Mouse (Mus musculus): ENCODE results near the gene Nectin1. TPM values are rescaled to one million over a fixed set of nuclear protein-coding genes. Genes with fewer than 3 reads are reported as not detected.

Nectin1 gene
- polyA plus RNA-seq, 1 experiment from 2014 or later: 8.2 TPM

DNA sequence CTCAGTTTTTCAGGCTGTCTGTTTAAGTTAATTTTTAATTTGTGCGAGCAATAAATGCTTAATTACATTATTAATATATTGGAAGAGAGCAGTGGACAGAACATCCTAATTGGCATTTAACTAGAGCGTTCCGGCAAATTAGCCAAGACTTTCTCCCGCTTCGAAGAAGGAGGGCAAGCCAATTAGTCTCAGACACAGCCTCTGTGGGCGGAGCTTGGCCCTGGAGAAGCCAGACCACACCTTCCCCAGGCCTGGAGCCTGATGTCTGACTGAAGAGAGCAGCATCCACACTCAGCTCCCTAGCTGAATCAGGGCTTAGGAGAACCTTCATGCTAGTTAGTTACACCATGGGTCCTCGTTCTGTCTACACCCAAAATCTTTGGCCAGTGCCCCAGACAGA is 64.8 kb downstream of the Nectin1 start:
- no peak for ATAC-seq
- no peak for DNase-seq (ENCODE audit: low spot score)
- 35% methylated on average over 7 of the region's 7 CpGs for WGBS
- H3K36me3 ChIP-seq (ENCODE audit: insufficient read depth, low read length): no peaks in the 10 kb centered on the region
- no peak overlapping the region for H3K9ac ChIP-seq (replicated peaks; ENCODE audit: low read depth)
- H3K27me3 ChIP-seq (replicated peaks; ENCODE audit: insufficient read depth, low read length): no peaks in the 10 kb centered on the region
- H3K4me1 ChIP-seq (ENCODE audit: insufficient read depth, low read depth, low read length): no peaks in the 10 kb centered on the region
- H3K4me3 ChIP-seq (ENCODE audit: low read depth, low read length): no peak overlapping the region
- H3K4me2 ChIP-seq (replicated peaks; ENCODE audit: low read depth, low read length): no peak overlapping the region
- H3K9me3 ChIP-seq (ENCODE audit: low read length): no peaks in the 10 kb centered on the region
- no peak overlapping the region for H3K27ac ChIP-seq (ENCODE audit: low read length)
- no peak for TF ChIP-seq CTCF (IDR thresholded peaks at IDR 0.05)
- TF ChIP-seq EP300 (IDR thresholded peaks at IDR 0.05): no peak

DNA sequence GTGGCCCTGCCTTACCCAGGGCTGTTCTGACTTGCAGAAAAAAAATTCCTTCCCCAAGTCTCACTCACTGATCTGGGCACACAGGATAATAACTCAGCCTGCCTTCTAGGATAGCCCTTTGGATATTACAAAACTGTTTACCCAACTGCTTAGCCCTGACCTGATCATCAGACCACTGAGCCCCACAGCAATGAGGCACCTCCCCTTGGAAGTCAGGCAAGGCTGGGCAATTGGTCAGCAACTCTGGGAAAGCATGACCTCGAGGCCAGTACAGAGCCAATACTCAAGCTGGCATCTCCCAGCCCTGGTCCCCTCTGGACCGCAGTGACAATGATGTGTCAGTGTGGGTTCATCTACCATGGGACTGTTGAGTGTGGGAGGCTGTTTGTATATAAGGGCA is 69.4 kb downstream of the Nectin1 start:
- Histone ChIP-seq H3K27ac (ENCODE audit: low read length) (no peak overlapping the region), H3K9me3 (ENCODE audit: low read length) (no peaks in the 10 kb centered on the region), H3K4me3 (ENCODE audit: low read depth, low read length) (no peak overlapping the region), H3K9ac (replicated peaks; ENCODE audit: low read depth) (no peak overlapping the region), H3K27me3 (replicated peaks; ENCODE audit: insufficient read depth, low read length) (no peaks in the 10 kb centered on the region), H3K36me3 (ENCODE audit: insufficient read depth, low read length) (no peaks in the 10 kb centered on the region), H3K4me2 (replicated peaks; ENCODE audit: low read depth, low read length) (no peak overlapping the region), H3K4me1 (ENCODE audit: insufficient read depth, low read depth, low read length) (no peaks in the 10 kb centered on the region)
- 63% methylated on average over 2 of the region's 2 CpGs for WGBS
- DNase-seq (ENCODE audit: low spot score) (no peak), ATAC-seq (no peak)
- no peak for TF ChIP-seq EP300 (IDR thresholded peaks at IDR 0.05)
- TF ChIP-seq CTCF (IDR thresholded peaks at IDR 0.05): no peak

DNA sequence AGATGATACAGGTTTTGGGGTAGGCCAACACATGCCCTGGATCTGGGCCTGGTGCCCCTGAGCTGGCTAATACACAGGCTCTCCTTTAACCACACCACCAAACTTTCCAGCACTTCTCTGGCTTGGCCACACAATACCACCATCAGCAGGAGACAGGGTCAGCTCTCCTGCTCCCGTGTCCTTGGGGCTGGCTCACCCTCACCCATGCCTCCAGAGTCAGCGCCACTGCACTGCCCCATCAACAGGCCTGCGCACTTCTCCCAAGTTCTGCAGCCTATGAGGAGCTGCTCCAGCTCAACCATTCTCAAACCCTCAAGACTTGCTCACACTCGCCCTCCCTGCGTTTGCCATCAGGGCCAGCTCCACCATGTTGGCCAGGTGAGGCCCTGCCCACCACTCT is 78.4 kb downstream of the Nectin1 start:
- Histone ChIP-seq H3K27me3 (replicated peaks; ENCODE audit: insufficient read depth, low read length) (no peaks in the 10 kb centered on the region), H3K27ac (ENCODE audit: low read length) (no peak overlapping the region), H3K4me3 (ENCODE audit: low read depth, low read length) (no peak overlapping the region), H3K9ac (replicated peaks; ENCODE audit: low read depth) (no peak overlapping the region), H3K4me2 (replicated peaks; ENCODE audit: low read depth, low read length) (no peak overlapping the region), H3K36me3 (ENCODE audit: insufficient read depth, low read length) (no peaks in the 10 kb centered on the region), H3K9me3 (ENCODE audit: low read length) (no peaks in the 10 kb centered on the region), H3K4me1 (ENCODE audit: insufficient read depth, low read depth, low read length) (no peaks in the 10 kb centered on the region)
- 90% methylated on average over 5 of the region's 5 CpGs for WGBS
- ATAC-seq (no peak), DNase-seq (ENCODE audit: low spot score) (no peak)
- no peak for TF ChIP-seq EP300 (IDR thresholded peaks at IDR 0.05)
- no peak for TF ChIP-seq CTCF (IDR thresholded peaks at IDR 0.05)

DNA sequence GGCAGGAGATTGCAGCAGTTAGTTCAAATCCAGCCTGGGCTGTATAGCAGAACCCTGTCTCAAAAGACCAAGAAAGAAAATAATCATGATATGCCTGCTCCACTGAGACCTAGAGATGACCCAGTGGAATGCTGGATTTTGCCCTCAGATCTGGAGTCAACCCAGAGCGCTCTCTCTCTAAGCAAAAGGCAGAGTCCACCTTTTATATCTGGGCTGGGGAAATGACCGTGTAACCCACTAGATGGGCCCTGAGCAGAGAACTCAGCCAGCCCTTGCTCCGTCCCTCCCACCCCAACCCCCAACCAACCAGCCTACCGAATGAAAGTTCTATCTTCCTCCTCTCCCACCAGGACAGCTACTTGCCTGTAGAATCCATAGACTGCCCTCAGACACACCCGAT is 81.4 kb downstream of the Nectin1 start:
- H3K4me3 ChIP-seq (ENCODE audit: low read depth, low read length): no peak overlapping the region
- no peak overlapping the region for H3K27ac ChIP-seq (ENCODE audit: low read length)
- DNase-seq (ENCODE audit: low spot score) (no peak), ATAC-seq (no peak)
- TF ChIP-seq CTCF (IDR thresholded peaks at IDR 0.05) (no peak), EP300 (IDR thresholded peaks at IDR 0.05) (no peak)
- H3K27me3 ChIP-seq (replicated peaks; ENCODE audit: insufficient read depth, low read length): no peaks in the 10 kb centered on the region
- no peaks in the 10 kb centered on the region for H3K4me1 ChIP-seq (ENCODE audit: insufficient read depth, low read depth, low read length)
- no peak overlapping the region for H3K9ac ChIP-seq (replicated peaks; ENCODE audit: low read depth)
- H3K36me3 ChIP-seq (ENCODE audit: insufficient read depth, low read length): no peaks in the 10 kb centered on the region
- H3K4me2 ChIP-seq (replicated peaks; ENCODE audit: low read depth, low read length): no peak overlapping the region
- H3K9me3 ChIP-seq (ENCODE audit: low read length): no peaks in the 10 kb centered on the region
- 72% methylated on average over 5 of the region's 5 CpGs for WGBS

DNA sequence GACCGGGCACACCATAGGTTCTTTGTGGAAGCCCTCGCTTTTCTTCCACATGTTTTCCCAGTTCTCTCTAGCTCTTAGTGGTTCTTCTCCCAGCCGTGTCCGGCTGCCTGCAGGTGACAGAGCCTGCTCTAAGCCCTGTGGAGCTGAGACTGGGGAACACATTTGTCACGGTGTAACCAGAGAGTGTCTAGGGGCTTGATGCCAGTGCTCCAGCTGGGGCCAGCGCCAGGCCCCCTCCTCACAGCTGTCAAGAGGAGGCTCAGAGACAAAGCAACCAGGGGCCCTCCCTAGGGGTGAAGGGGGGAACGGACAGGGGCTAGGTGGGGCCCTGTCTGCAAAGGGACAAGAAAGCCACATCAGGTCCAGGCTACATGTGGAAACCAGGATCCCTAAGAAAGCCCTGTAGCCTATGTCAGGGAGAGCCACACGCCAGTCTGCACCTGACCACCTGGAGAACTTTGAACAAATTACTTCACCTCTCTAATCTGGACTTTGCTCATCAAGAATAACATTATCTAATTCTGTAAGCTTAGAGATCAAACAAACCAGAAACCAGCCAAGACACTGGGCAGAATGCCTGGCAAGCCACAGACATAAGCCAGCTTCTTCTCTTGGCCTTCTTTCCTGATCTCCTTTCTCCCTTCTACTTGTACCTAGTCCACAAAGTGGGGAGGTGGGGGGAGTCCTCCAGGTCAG is 82.9 kb downstream of the Nectin1 start:
- Histone ChIP-seq H3K4me3 (ENCODE audit: low read depth, low read length) (no peak overlapping the region), H3K4me1 (ENCODE audit: insufficient read depth, low read depth, low read length) (no peaks in the 10 kb centered on the region), H3K9me3 (ENCODE audit: low read length) (no peaks in the 10 kb centered on the region), H3K9ac (replicated peaks; ENCODE audit: low read depth) (no peak overlapping the region), H3K4me2 (replicated peaks; ENCODE audit: low read depth, low read length) (no peak overlapping the region), H3K36me3 (ENCODE audit: insufficient read depth, low read length) (no peaks in the 10 kb centered on the region), H3K27ac (ENCODE audit: low read length) (no peak overlapping the region), H3K27me3 (replicated peaks; ENCODE audit: insufficient read depth, low read length) (no peaks in the 10 kb centered on the region)
- DNase-seq (ENCODE audit: low spot score) (no peak), ATAC-seq (no peak)
- WGBS: 59% methylated on average over 8 of the region's 8 CpGs
- TF ChIP-seq EP300 (IDR thresholded peaks at IDR 0.05) (no peak), CTCF (IDR thresholded peaks at IDR 0.05) (no peak)

DNA sequence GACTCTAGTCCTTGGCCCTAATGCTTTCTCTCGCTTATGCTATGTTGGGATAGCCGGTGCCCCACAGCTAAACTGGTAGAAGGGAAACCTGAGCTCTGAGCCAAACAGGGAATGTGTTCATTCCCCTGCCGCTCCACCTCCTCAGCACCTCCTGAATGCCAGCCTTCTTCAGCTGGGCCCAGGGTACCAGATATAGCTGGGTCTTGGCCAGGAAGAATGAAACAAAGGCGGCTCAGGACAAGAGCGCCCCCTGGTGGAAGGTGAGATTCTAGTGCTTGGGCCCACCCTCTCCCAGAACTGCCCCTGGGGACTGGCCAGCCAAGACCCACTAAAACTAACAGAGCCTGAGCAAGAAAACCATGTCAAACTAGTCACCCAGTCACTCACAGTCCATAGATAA is 83.8 kb downstream of the Nectin1 start:
- 46% methylated on average over 5 of the region's 5 CpGs for whole genome bisulfite sequencing

DNA sequence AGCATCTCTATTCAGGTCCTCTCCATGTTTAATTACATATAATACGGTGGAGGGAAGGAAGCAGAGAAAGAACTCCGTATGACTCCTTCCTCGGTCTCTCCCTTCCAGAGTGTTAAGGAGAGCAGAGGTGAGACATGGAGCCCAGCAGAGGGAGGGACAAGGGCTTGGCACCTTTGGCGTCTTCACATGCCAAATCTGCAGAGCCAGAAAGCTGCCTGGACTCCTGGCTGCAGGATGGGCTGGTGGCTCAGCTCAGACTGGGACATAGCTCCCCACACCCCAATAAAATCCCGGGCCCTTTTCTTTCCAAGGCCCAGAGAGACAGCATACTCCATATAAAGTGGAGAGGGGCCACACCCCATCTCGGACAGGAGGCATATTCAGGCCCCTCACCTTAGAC is 85.2 kb downstream of the Nectin1 start:
- H3K9ac ChIP-seq (replicated peaks; ENCODE audit: low read depth): no peak overlapping the region
- ATAC-seq (no peak), DNase-seq (ENCODE audit: low spot score) (no peak)
- WGBS: 62% methylated on average over 6 of the region's 6 CpGs
- H3K4me3 ChIP-seq (ENCODE audit: low read depth, low read length): no peak overlapping the region
- no peak for TF ChIP-seq CTCF (IDR thresholded peaks at IDR 0.05)
- TF ChIP-seq EP300 (IDR thresholded peaks at IDR 0.05): no peak
- H3K36me3 ChIP-seq (ENCODE audit: insufficient read depth, low read length): no peaks in the 10 kb centered on the region
- no peaks in the 10 kb centered on the region for H3K9me3 ChIP-seq (ENCODE audit: low read length)
- H3K27me3 ChIP-seq (replicated peaks; ENCODE audit: insufficient read depth, low read length): no peaks in the 10 kb centered on the region
- H3K27ac ChIP-seq (ENCODE audit: low read length): no peak overlapping the region
- H3K4me1 ChIP-seq (ENCODE audit: insufficient read depth, low read depth, low read length): no peaks in the 10 kb centered on the region
- no peak overlapping the region for H3K4me2 ChIP-seq (replicated peaks; ENCODE audit: low read depth, low read length)

More for the DNA sequence above, 83.8 kb downstream of the Nectin1 start:
- DNase-seq (ENCODE audit: low spot score): peak; percentile 60
- H3K9ac ChIP-seq (replicated peaks; ENCODE audit: low read depth): no peak overlapping the region
- no peak overlapping the region for H3K27ac ChIP-seq (ENCODE audit: low read length)
- H3K4me2 ChIP-seq (replicated peaks; ENCODE audit: low read depth, low read length): no peak overlapping the region
- TF ChIP-seq CTCF (IDR thresholded peaks at IDR 0.05) (peak; percentile 84), EP300 (IDR thresholded peaks at IDR 0.05) (no peak)
- H3K4me1 ChIP-seq (ENCODE audit: insufficient read depth, low read depth, low read length): no peaks in the 10 kb centered on the region
- ATAC-seq: no peak
- no peaks in the 10 kb centered on the region for H3K9me3 ChIP-seq (ENCODE audit: low read length)
- no peaks in the 10 kb centered on the region for H3K36me3 ChIP-seq (ENCODE audit: insufficient read depth, low read length)
- no peak overlapping the region for H3K4me3 ChIP-seq (ENCODE audit: low read depth, low read length)
- H3K27me3 ChIP-seq (replicated peaks; ENCODE audit: insufficient read depth, low read length): no peaks in the 10 kb centered on the region
